ENCODE assay signal across 8 mouse cellular contexts in the genomic region with DNA sequence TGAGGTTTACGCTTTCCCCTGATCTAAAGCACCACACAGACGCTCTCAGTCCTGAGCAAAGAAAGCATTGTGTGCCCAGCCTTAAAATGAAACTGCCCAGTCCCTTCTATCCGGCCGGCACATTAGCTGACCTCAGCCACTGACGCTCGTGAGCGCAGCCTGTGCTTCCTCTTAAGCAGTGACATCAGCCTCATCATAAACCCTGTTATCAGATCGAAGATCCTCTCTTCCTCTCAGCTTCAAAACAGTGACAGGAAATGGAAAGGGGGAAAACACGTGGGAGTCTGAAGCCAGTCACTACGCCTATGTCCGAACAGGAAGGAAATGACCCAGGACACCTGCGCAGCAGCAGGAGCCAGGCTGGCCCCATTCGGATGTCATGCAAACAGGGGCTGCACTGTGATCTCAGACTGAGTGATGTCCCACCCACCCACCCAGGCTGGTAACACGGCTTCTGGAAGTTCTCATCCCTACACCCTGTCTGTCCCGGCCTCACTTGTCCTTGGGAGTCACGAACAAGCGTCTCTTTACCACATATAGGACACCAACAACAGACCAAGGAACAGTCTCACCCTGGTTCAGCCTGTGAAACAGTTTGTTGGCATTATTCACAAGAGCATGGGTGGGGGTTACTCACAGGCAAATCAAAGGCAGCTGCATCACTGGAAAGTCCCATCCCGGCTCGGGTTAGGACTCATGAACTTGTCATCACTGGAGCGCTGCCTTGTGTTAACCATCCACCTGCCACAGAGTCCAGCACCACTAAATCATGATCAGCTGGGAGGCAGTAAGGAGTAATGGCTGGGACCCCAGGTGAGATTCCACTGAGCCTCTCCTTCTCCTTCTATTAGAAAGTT. TPM values are rescaled to one million over a fixed set of nuclear protein-coding genes. Genes with fewer than 3 reads are reported as not detected.
A peak's percentile ranks its signal among the peaks of the same experiment; 100 is the strongest.
DNase-seq lines count a peak whose midpoint lies in the region; ATAC-seq and TF ChIP-seq lines count a peak whose summit lies in the region.

No protein-coding gene starts in this region.

- no peak for TF ChIP-seq POLR2A in bone marrow, adult 2 months (IDR thresholded peaks at IDR 0.05; ENCODE audit: borderline replicate concordance, control insufficient read depth, low read depth, low read length)

- 20% methylated on average over 20 of the region's 20 CpGs for WGBS in bone marrow, adult 2 months
- 21% methylated on average over 20 of the region's 20 CpGs for WGBS in liver, embryonic 13.5 days (ENCODE audit: insufficient replicate concordance)
- 40% methylated on average over 20 of the region's 20 CpGs for WGBS in stomach, embryonic 16.5 days
- 80% methylated on average over 20 of the region's 20 CpGs for WGBS in midbrain, embryonic 14.5 days

- H3K4me2 ChIP-seq in liver, embryonic 13.5 days = peak overlapping the region; percentile 5; the same call in 1 of the 2 replicates
- peak overlapping the region; percentile 33 for H3K4me2 ChIP-seq in stomach, embryonic 16.5 days (ENCODE audit: low read depth, low read length)
- no peak overlapping the region for H3K4me2 ChIP-seq in midbrain, embryonic 14.5 days (ENCODE audit: low read length)

- ATAC-seq in CD4-positive, CD25-positive, alpha-beta regulatory T cell, adult 4 months = peak; percentile 82
- ATAC-seq in liver, embryonic 13.5 days (ENCODE audit: low read depth) = no peak
- ATAC-seq in stomach, embryonic 16.5 days (ENCODE audit: insufficient read depth, low FRiP score) = peak; percentile 49; the same call in 1 of the 2 replicates
- ATAC-seq in midbrain, embryonic 14.5 days (ENCODE audit: low FRiP score, low TSS enrichment) = no peak

- DNase-seq in heart, postnatal 4 days = peak; percentile 48
- no peak for DNase-seq in liver, embryonic 13.5 days
- DNase-seq in cerebellum, adult 8-10 months = no peak
- DNase-seq in cerebellum, postnatal 25 days = no peak
- DNase-seq in midbrain, embryonic 14.5 days = no peak

- H3K9ac ChIP-seq in liver, embryonic 13.5 days = no peak overlapping the region
- H3K9ac ChIP-seq in stomach, embryonic 16.5 days (ENCODE audit: low read length) = no peak overlapping the region
- H3K9ac ChIP-seq in midbrain, embryonic 14.5 days (replicated peaks; ENCODE audit: low read length) = no peak overlapping the region

- peaks cover 16% of the 10 kb centered on the region for H3K27me3 ChIP-seq in liver, embryonic 13.5 days
- no peaks in the 10 kb centered on the region for H3K27me3 ChIP-seq in stomach, embryonic 16.5 days (ENCODE audit: control insufficient read depth, insufficient read depth, low read length)
- H3K27me3 ChIP-seq in midbrain, embryonic 14.5 days (ENCODE audit: control insufficient read depth, insufficient read depth, low read length) = no peaks in the 10 kb centered on the region

- H3K36me3 ChIP-seq in liver, embryonic 13.5 days = no peaks in the 10 kb centered on the region
- no peaks in the 10 kb centered on the region for H3K36me3 ChIP-seq in stomach, embryonic 16.5 days (ENCODE audit: control insufficient read depth, insufficient read depth, low read length)
- no peaks in the 10 kb centered on the region for H3K36me3 ChIP-seq in midbrain, embryonic 14.5 days (ENCODE audit: control insufficient read depth, insufficient read depth, low read length)

- no peak overlapping the region; the same call in 1 of the 2 replicates for H3K27ac ChIP-seq in bone marrow, adult 2 months (ENCODE audit: control insufficient read depth, insufficient read depth, low read depth, low read length, poor library complexity)
- H3K27ac ChIP-seq in liver, embryonic 13.5 days = no peak overlapping the region
- H3K27ac ChIP-seq in stomach, embryonic 16.5 days (ENCODE audit: low read length) = no peak overlapping the region
- H3K27ac ChIP-seq in midbrain, embryonic 14.5 days (replicated peaks; ENCODE audit: low read depth, low read length) = no peak overlapping the region

- no peaks in the 10 kb centered on the region for H3K9me3 ChIP-seq in liver, embryonic 13.5 days (replicated peaks)
- H3K9me3 ChIP-seq in stomach, embryonic 16.5 days (replicated peaks; ENCODE audit: control insufficient read depth, low read length) = no peaks in the 10 kb centered on the region
- H3K9me3 ChIP-seq in midbrain, embryonic 14.5 days (ENCODE audit: control insufficient read depth, low read length) = no peaks in the 10 kb centered on the region

- H3K4me3 ChIP-seq in bone marrow, adult 2 months (replicated peaks; ENCODE audit: control insufficient read depth, low read depth, low read length) = peak overlapping the region; percentile 51
- no peak overlapping the region for H3K4me3 ChIP-seq in liver, embryonic 13.5 days (replicated peaks)
- H3K4me3 ChIP-seq in stomach, embryonic 16.5 days (replicated peaks; ENCODE audit: low read length) = no peak overlapping the region; the same call in 1 of the 2 replicates
- H3K4me3 ChIP-seq in midbrain, embryonic 14.5 days (replicated peaks; ENCODE audit: low read depth, low read length) = no peak overlapping the region

- TF ChIP-seq CTCF in bone marrow, adult 2 months (IDR thresholded peaks at IDR 0.05; ENCODE audit: control insufficient read depth, insufficient read depth, low read length) = no peak

- no peaks in the 10 kb centered on the region for H3K4me1 ChIP-seq in bone marrow, adult 2 months (ENCODE audit: control insufficient read depth, insufficient read depth, low read length)
- no peaks in the 10 kb centered on the region for H3K4me1 ChIP-seq in liver, embryonic 13.5 days (replicated peaks)
- H3K4me1 ChIP-seq in stomach, embryonic 16.5 days (ENCODE audit: control insufficient read depth, insufficient read depth, low read length) = no peaks in the 10 kb centered on the region
- no peaks in the 10 kb centered on the region for H3K4me1 ChIP-seq in midbrain, embryonic 14.5 days (ENCODE audit: control insufficient read depth, insufficient read depth, low read length)

RNA-seq across cellular contexts. Expression of a gene that starts 43.3 kb away (rescaled TPM):
- polyA plus RNA-seq in CD4-positive, CD25-positive, alpha-beta regulatory T cell, adult 4 months (2017; shearing (Covaris generic)) = not detected
- 6.9 and 10.4 TPM in 2 replicates for polyA plus RNA-seq in bone marrow, adult 2 months (2011; ENCODE audit: insufficient read depth, insufficient read length, low replicate concordance, missing spikeins)
- total RNA-seq in heart, postnatal 4 days (2021) = 10 to 100 TPM; 85.2 to 89.4 TPM
- polyA plus RNA-seq in liver, embryonic 13.5 days (2015; fragmentation: Nextera tagmentation; extraction: Ambion mirVana) = 7.8 and 8.3 TPM in 2 replicates
- 25.8 and 30.4 TPM in 2 replicates for polyA plus RNA-seq in stomach, embryonic 16.5 days (2015; fragmentation: Nextera tagmentation; extraction: Ambion mirVana)
- polyA plus RNA-seq in midbrain, embryonic 14.5 days (2014; fragmentation: Nextera tagmentation; extraction: Ambion mirVana) = 72.7 and 87.8 TPM in 2 replicates

Comparison
In these comparisons a context has a peak if more than half of its experiments do, and no peak if none do; other contexts are left out.
1. ATAC-seq: peak in CD4-positive, CD25-positive, alpha-beta regulatory T cell, adult 4 months (single experiment) and stomach, embryonic 16.5 days (single experiment); none in liver, embryonic 13.5 days (single experiment) and midbrain, embryonic 14.5 days (single experiment).